Mouse (Mus musculus): ENCODE data around the gene Pde3a.

- TF ChIP-seq POLR2A (IDR thresholded peaks at IDR 0.05; ENCODE audit: extremely low read depth, insufficient read depth, low read length) (0 out of 2 replicates have a peak, but pooled peaks have one; percentile 35), CTCF (IDR thresholded peaks at IDR 0.05; ENCODE audit: extremely low read depth, insufficient read depth, low read length) (no peak)
These were observed 274.9 kb downstream of the Pde3a start, which contains the start of gene Slco1c1 for GRCm38 (mm10) chr6:141523747-141524640.

All from cortical plate, adult 2 months (tissue).